Mouse (Mus musculus): ENCODE measurements at regions not wholly inside any gene's neighbourhood (a gene's known extent, or its start where the extent isn't known, plus 50 kb on each side); places are given as distances from the start of the nearest gene placed in this dataset.

- TF ChIP-seq CTCF (IDR thresholded peaks at IDR 0.05; ENCODE audit: low read depth, low read length) (no peak), POLR2A (IDR thresholded peaks at IDR 0.05; ENCODE audit: borderline replicate concordance, low read depth, low read length) (no peak)
Observed at GRCm38 (mm10) chr15:10074916-10075315, 102.1 kb upstream of the Prlr start.

All from bone marrow macrophage, adult 2 months (primary cell).